Mouse (Mus musculus) hindbrain, embryonic 12.5 days (tissue): Measurements from ENCODE around the gene Gm525. TPM values are rescaled to one million over a fixed set of nuclear protein-coding genes. Genes with fewer than 3 reads are reported as not detected.

ENCODE experiments used
- ATAC-seq: fragments of 200-750 bp; cut with Nextera tagmentation; 2 replicates; pipeline ENCODE4 v1.8.0; 2017; ENCODE audit warnings: moderate TSS enrichment; ENCODE audit not compliant: low FRiP score
- H3K27ac ChIP-seq: fragments of 300-500 bp; sonication (generic); 2 replicates; pipeline ENCODE4 v1.5.1; 2016; ENCODE audit warnings: mild to moderate bottlenecking
- H3K27me3 ChIP-seq: fragments of 300-500 bp; sonication (generic); 2 replicates; pipeline ENCODE4 v1.6.1; 2016; ENCODE audit warnings: mild to moderate bottlenecking
- H3K36me3 ChIP-seq: fragments of 300-500 bp; sonication (generic); 2 replicates; pipeline ENCODE4 v1.6.1; 2016; ENCODE audit warnings: mild to moderate bottlenecking
- H3K4me1 ChIP-seq: fragments of 300-500 bp; sonication (generic); 2 replicates; pipeline ENCODE4 v1.6.1; 2016
- H3K4me2 ChIP-seq: fragments of 300-500 bp; sonication (generic); replicated peaks from 2 replicates; pipeline ENCODE4 v1.6.1; 2016; ENCODE audit warnings: mild to moderate bottlenecking
- H3K4me3 ChIP-seq: fragments of 300-500 bp; sonication (generic); 2 replicates; pipeline ENCODE4 v1.5.1; 2016; ENCODE audit warnings: mild to moderate bottlenecking
- H3K9ac ChIP-seq: fragments of 300-500 bp; sonication (generic); 2 replicates; pipeline ENCODE4 v1.6.1; 2016; ENCODE audit warnings: mild to moderate bottlenecking, moderate library complexity
- H3K9me3 ChIP-seq: fragments of 300-500 bp; sonication (generic); replicated peaks from 2 replicates; pipeline ENCODE4 v1.6.1; 2016; ENCODE audit warnings: mild to moderate bottlenecking
- WGBS: fragments of 180-500 bp; shearing (Covaris S2); methylation state at CpG from one replicate; pipeline ENCODE4 v1.1.7; 2016; 5-methylcytosine and 5-hydroxymethylcytosine counted together
- polyA plus RNA-seq: library from polyadenylated mRNA; unstranded; fragments of >200 nt; fragmentation: Nextera tagmentation; extraction: Ambion mirVana; gene quantifications from 2 replicates; pipeline ENCODE4 v1.2.1, GENCODE M21; 2016

Gm525 gene
- polyA plus RNA-seq, 1 experiment from 2014 or later: 0.58 TPM

- no peak for ATAC-seq
- H3K9me3 ChIP-seq: no peaks in the 10 kb centered on the region
- H3K9ac ChIP-seq: no peak overlapping the region
- H3K4me3 ChIP-seq: no peak overlapping the region
- peaks cover 10% of the 10 kb centered on the region for H3K27me3 ChIP-seq
- no peak overlapping the region for H3K4me2 ChIP-seq
- H3K4me1 ChIP-seq: peaks cover 3% of the 10 kb centered on the region; the same call in 1 of the 2 replicates
- H3K27ac ChIP-seq: no peak overlapping the region
- no peaks in the 10 kb centered on the region for H3K36me3 ChIP-seq
- WGBS: 90% methylated on average over 14 of the region's 14 CpGs
Observed at GRCm38 (mm10) chr11:89103166-89103565, 29.5 kb downstream of the Gm525 start.

DNA sequence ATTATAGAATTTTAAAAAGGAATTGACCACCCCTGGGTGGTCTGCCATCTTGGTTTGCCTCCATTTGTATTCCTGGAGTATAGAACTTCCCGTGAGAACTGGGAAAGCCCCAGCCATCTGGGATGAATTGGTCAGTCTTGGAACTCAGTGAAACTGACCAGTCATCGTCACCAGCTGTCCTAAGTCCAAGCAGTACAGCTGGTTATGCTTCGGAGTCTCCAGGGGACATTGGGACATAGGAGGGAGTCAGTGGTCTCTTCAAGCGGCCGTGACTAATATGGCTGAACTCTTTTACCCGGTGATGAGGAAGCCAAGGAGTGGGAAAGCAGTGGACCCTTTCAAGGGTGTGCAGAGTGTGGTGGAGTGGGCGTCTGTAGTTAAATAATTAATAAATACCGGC lies 31.6 kb downstream of the Gm525 start:
- no peak for ATAC-seq
- Histone ChIP-seq H3K27ac (no peak overlapping the region), H3K36me3 (no peaks in the 10 kb centered on the region), H3K9me3 (no peaks in the 10 kb centered on the region), H3K4me3 (no peak overlapping the region), H3K27me3 (peaks cover 10% of the 10 kb centered on the region), H3K4me2 (no peak overlapping the region), H3K9ac (no peak overlapping the region), H3K4me1 (peaks cover 3% of the 10 kb centered on the region; the same call in 1 of the 2 replicates)
- WGBS: 94% methylated on average over 8 of the region's 8 CpGs

DNA sequence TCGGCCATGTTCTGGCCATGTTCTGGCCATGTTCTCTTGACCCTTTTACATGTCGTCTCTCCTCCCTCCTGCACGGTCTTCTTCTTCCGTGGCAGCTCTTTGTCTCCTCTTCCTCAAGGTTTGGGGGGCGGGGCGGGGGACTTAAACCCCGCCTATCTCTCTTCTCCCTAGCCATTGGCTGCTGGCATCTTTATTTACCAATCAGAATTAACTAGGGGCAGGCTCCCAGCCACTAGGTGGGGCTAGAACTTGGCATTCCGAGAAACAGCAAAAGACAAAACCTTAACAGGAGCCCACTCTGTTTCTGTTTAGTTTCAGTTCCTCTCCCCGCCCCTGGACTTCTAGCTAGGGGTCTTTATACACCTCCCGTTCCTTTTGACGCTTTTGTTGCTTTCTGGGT lies 32.2 kb downstream of the Gm525 start:
- H3K4me3 ChIP-seq: no peak overlapping the region
- no peak overlapping the region for H3K4me2 ChIP-seq
- H3K27ac ChIP-seq: no peak overlapping the region
- no peaks in the 10 kb centered on the region for H3K36me3 ChIP-seq
- peaks cover 3% of the 10 kb centered on the region; the same call in 1 of the 2 replicates for H3K4me1 ChIP-seq
- H3K27me3 ChIP-seq: peaks cover 10% of the 10 kb centered on the region
- no peak for ATAC-seq
- 88% methylated on average over 11 of the region's 11 CpGs for WGBS
- H3K9ac ChIP-seq: no peak overlapping the region
- H3K9me3 ChIP-seq: no peaks in the 10 kb centered on the region

GRCm38 (mm10) chr11:89107180-89107807 lies 33.7 kb downstream of the Gm525 start:
- WGBS: 32% methylated on average over 12 of the region's 12 CpGs
- H3K9ac ChIP-seq: no peak overlapping the region
- H3K4me2 ChIP-seq: no peak overlapping the region
- no peak for ATAC-seq
- no peaks in the 10 kb centered on the region for H3K36me3 ChIP-seq
- H3K4me1 ChIP-seq: no peaks in the 10 kb centered on the region
- no peaks in the 10 kb centered on the region for H3K9me3 ChIP-seq
- no peak overlapping the region for H3K4me3 ChIP-seq
- H3K27me3 ChIP-seq: no peaks in the 10 kb centered on the region
- H3K27ac ChIP-seq: no peak overlapping the region

- Histone ChIP-seq H3K9ac (no peak overlapping the region), H3K27ac (no peak overlapping the region), H3K36me3 (no peaks in the 10 kb centered on the region), H3K4me3 (no peak overlapping the region), H3K4me1 (peaks cover 8% of the 10 kb centered on the region; the same call in 1 of the 2 replicates), H3K9me3 (no peaks in the 10 kb centered on the region), H3K4me2 (no peak overlapping the region), H3K27me3 (0 out of 2 replicates have a peak, but pooled peaks cover 2% of the 10 kb centered on the region)
- no peak for ATAC-seq
- 26% methylated on average over 13 of the region's 13 CpGs for WGBS
Observed at GRCm38 (mm10) chr11:89124411-89124810, 50.8 kb downstream of the Gm525 start.

GRCm38 (mm10) chr11:89130856-89131255 lies 57.2 kb downstream of the Gm525 start:
- H3K9me3 ChIP-seq: no peaks in the 10 kb centered on the region
- no peak for ATAC-seq
- no peak overlapping the region for H3K4me3 ChIP-seq
- H3K4me1 ChIP-seq: 0 out of 2 replicates have a peak, but pooled peaks cover 2% of the 10 kb centered on the region
- H3K36me3 ChIP-seq: no peaks in the 10 kb centered on the region
- H3K27ac ChIP-seq: no peak overlapping the region
- WGBS: 62% methylated on average over 4 of the region's 4 CpGs
- no peak overlapping the region for H3K4me2 ChIP-seq
- no peaks in the 10 kb centered on the region for H3K27me3 ChIP-seq
- no peak overlapping the region for H3K9ac ChIP-seq

GRCm38 (mm10) chr11:89132406-89132805 lies 58.8 kb downstream of the Gm525 start:
- Histone ChIP-seq H3K36me3 (no peaks in the 10 kb centered on the region), H3K4me3 (no peak overlapping the region), H3K4me2 (no peak overlapping the region), H3K9ac (no peak overlapping the region), H3K27me3 (no peaks in the 10 kb centered on the region), H3K27ac (no peak overlapping the region), H3K4me1 (0 out of 2 replicates have a peak, but pooled peaks cover 2% of the 10 kb centered on the region), H3K9me3 (no peaks in the 10 kb centered on the region)
- no peak for ATAC-seq
- 83% methylated on average over 7 of the region's 7 CpGs for WGBS

DNA sequence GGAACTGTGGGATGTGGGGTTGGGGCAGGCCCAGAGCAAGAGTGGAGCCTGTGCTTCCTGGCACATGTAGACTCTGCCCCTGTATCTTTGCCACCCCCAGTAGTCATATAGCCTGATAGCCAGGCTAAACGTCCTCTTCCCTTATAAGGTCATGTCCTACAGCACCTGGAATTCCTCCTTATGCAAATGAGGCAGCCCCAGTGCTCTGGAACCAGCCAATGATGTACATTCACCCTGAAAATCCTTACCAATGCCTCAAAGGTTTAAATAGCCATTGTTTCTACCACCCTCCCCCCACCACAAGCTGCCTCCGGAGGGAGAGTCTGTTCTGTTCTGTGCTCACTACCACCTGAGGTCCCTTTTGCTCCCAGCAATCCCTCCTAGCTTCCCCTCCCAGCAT lies 60.6 kb downstream of the Gm525 start:
- Histone ChIP-seq H3K4me1 (0 out of 2 replicates have a peak, but pooled peaks cover 2% of the 10 kb centered on the region), H3K27ac (no peak overlapping the region), H3K27me3 (no peaks in the 10 kb centered on the region), H3K4me2 (no peak overlapping the region), H3K4me3 (no peak overlapping the region), H3K36me3 (no peaks in the 10 kb centered on the region), H3K9ac (no peak overlapping the region), H3K9me3 (no peaks in the 10 kb centered on the region)
- ATAC-seq: no peak
- WGBS: 44% methylated on average over 2 of the region's 2 CpGs

- no peak overlapping the region for H3K4me2 ChIP-seq
- no peak overlapping the region for H3K4me3 ChIP-seq
- H3K9ac ChIP-seq: no peak overlapping the region
- H3K27me3 ChIP-seq: no peaks in the 10 kb centered on the region
- no peaks in the 10 kb centered on the region for H3K36me3 ChIP-seq
- 0 out of 2 replicates have a peak, but pooled peaks cover 7% of the 10 kb centered on the region for H3K4me1 ChIP-seq
- 93% methylated on average over 2 of the region's 2 CpGs for WGBS
- no peak for ATAC-seq
- no peak overlapping the region for H3K27ac ChIP-seq
- H3K9me3 ChIP-seq: no peaks in the 10 kb centered on the region
Observed at GRCm38 (mm10) chr11:89137915-89138314, 64.3 kb downstream of the Gm525 start.

Other genes starting within 250 kb of the Gm525 start
- gene Akap1, start 209.3 kb upstream of the Gm525 start, polyA plus RNA-seq: 21.8 and 22.3 TPM in 2 replicates
- gene Scpep1, start 118.4 kb upstream of the Gm525 start, polyA plus RNA-seq: 44.1 and 46.2 TPM in 2 replicates
- not detected in 2 replicates for gene Elobl, start 106.9 kb upstream of the Gm525 start, polyA plus RNA-seq
- 31.7 and 32.0 TPM in 2 replicates for gene Coil, start 103.6 kb upstream of the Gm525 start, polyA plus RNA-seq
- 3.3 and 4.4 TPM in 2 replicates for gene Trim25, start 74.5 kb upstream of the Gm525 start, polyA plus RNA-seq
- 10.6 and 11.9 TPM in 2 replicates for gene Dgke, start 7.0 kb upstream of the Gm525 start, polyA plus RNA-seq
- gene Nog, start 228.5 kb downstream of the Gm525 start, polyA plus RNA-seq: 7.7 and 9.8 TPM in 2 replicates